Mouse (Mus musculus) neural tube, embryonic 12.5 days (tissue): Measurements from ENCODE around the gene Zyg11a. TPM values are rescaled to one million over a fixed set of nuclear protein-coding genes. Genes with fewer than 3 reads are reported as not detected.
"Not testable (repeated sequence)": the region's sequence is repeated elsewhere in the genome, so short reads cannot be mapped to it uniquely, and the experiment has no call there.

Source experiments
- ATAC-seq: fragments of 200-750 bp; cut with Nextera tagmentation; 2 replicates; pipeline ENCODE4 v1.8.0; 2017; ENCODE audit warnings: low read depth, mild to moderate bottlenecking, moderate TSS enrichment, moderate library complexity; ENCODE audit not compliant: low FRiP score
- H3K27ac ChIP-seq: fragments of 300-500 bp; sonication (generic); 2 replicates; pipeline ENCODE4 v1.5.1; 2016
- H3K27me3 ChIP-seq: fragments of 300-500 bp; sonication (generic); replicated peaks from 2 replicates; pipeline ENCODE4 v1.6.1; 2016; ENCODE audit warnings: mild to moderate bottlenecking
- H3K36me3 ChIP-seq: fragments of 300-500 bp; sonication (generic); 2 replicates; pipeline ENCODE4 v1.6.1; 2016; ENCODE audit warnings: mild to moderate bottlenecking
- H3K4me1 ChIP-seq: fragments of 300-500 bp; sonication (generic); 2 replicates; pipeline ENCODE4 v1.6.1; 2016
- H3K4me2 ChIP-seq: fragments of 300-500 bp; sonication (generic); replicated peaks from 2 replicates; pipeline ENCODE4 v1.6.1; 2016; ENCODE audit warnings: mild to moderate bottlenecking
- H3K4me3 ChIP-seq: fragments of 300-500 bp; sonication (generic); 2 replicates; pipeline ENCODE4 v1.5.1; 2016
- H3K9ac ChIP-seq: fragments of 300-500 bp; sonication (generic); 2 replicates; pipeline ENCODE4 v1.6.1; 2016; ENCODE audit warnings: mild to moderate bottlenecking
- H3K9me3 ChIP-seq: fragments of 300-500 bp; sonication (generic); 2 replicates; pipeline ENCODE4 v1.6.1; 2016; ENCODE audit warnings: mild to moderate bottlenecking
- WGBS: fragments of 180-500 bp; shearing (Covaris S2); methylation state at CpG from one replicate; pipeline ENCODE4 v1.1.7; 2016; 5-methylcytosine and 5-hydroxymethylcytosine counted together
- polyA plus RNA-seq: library from polyadenylated mRNA; unstranded; fragments of >200 nt; fragmentation: Nextera tagmentation; extraction: Ambion mirVana; gene quantifications from 2 replicates; pipeline ENCODE4 v1.2.1, GENCODE M21; 2016

Zyg11a gene
- polyA plus RNA-seq, 1 experiment from 2014 or later = not detected

- Histone ChIP-seq H3K36me3 (no peaks in the 10 kb centered on the region), H3K27ac (no peak overlapping the region), H3K4me3 (no peak overlapping the region), H3K4me1 (no peaks in the 10 kb centered on the region), H3K9me3 (no peaks in the 10 kb centered on the region), H3K4me2 (no peak overlapping the region), H3K27me3 (no peaks in the 10 kb centered on the region), H3K9ac (no peak overlapping the region)
- WGBS = 67% methylated on average over 6 of the region's 6 CpGs
- no peak for ATAC-seq
Measured at GRCm38 (mm10) chr4:108196277-108196855, 21.5 kb downstream of the Zyg11a start.

DNA sequence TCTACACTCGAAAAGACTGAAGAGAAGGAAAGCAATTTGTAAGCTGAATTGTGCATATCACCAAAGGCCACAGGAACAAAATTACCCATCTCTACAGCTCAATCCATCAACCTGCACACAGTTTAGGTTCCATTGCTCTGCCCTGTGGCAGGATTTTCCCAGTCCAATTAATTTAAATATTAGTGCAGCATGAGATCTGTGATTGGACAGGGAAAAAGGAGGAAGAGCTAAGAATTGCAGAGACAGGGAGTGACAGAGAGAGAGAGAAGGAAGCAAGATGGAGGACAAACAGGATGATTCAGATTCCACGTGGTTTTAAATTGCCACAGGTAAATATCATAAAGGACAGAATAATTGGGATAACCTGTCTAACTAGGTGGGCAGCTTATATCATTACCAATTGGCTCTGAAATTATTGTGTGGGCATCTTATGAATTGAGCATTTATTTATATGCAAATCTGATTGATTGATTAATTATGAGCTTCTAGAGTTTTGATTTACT lies 25.0 kb downstream of the Zyg11a start:
- Histone ChIP-seq H3K36me3 (no peaks in the 10 kb centered on the region), H3K4me1 (no peaks in the 10 kb centered on the region), H3K4me3 (no peak overlapping the region), H3K27me3 (no peaks in the 10 kb centered on the region), H3K4me2 (no peak overlapping the region), H3K9me3 (no peaks in the 10 kb centered on the region), H3K27ac (no peak overlapping the region), H3K9ac (no peak overlapping the region)
- no peak for ATAC-seq
- 87% methylated on average over 2 of the region's 2 CpGs for WGBS

DNA sequence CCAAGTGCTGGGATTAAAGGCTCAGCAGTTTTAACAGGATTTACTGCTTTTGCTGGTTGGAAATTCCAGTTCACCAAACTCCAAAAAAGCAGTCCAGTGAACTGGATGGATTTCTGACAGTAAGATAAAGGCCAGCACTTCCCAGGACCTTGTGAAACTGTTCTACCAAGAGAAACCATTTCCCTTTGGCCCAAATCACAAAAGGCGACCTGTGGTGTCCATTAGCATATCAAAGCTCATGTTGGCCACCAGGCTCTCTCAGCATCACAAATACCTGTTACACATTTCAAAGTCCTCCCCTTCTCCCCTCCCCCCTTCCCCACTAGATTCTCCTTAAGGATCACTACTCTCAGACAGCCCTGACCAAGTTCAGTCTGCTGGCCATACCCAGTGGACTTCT lies 35.6 kb downstream of the Zyg11a start:
- no peak overlapping the region for H3K4me2 ChIP-seq
- H3K36me3 ChIP-seq = no peaks in the 10 kb centered on the region
- ATAC-seq = no peak
- no peaks in the 10 kb centered on the region for H3K9me3 ChIP-seq
- H3K4me3 ChIP-seq = no peak overlapping the region
- H3K4me1 ChIP-seq = no peaks in the 10 kb centered on the region
- no peak overlapping the region for H3K9ac ChIP-seq
- no peaks in the 10 kb centered on the region for H3K27me3 ChIP-seq
- no peak overlapping the region for H3K27ac ChIP-seq
- WGBS = 52% methylated on average over 1 of the region's 1 CpGs

DNA sequence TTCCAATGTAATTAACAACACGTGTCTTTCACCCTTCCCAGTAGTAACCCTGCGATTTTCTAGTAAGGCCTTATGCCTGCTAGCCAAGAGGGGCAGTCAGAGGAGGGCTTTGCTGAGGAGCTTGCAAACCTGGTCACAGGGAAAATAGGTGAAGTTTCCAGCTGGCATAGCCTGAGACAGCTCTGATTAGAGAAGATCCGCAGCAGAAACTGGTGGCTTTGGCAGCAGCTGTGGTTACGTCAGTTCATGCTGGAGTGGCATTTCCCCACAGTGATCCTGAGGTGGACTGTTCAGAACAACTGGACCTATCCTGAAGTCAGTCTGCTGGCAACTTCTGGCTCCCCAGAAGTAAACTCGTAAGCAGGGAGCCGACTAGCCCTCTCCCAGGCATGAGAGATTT lies 49.8 kb downstream of the Zyg11a start:
- no peak for ATAC-seq
- H3K36me3 ChIP-seq = no peaks in the 10 kb centered on the region
- no peak overlapping the region for H3K4me3 ChIP-seq
- no peaks in the 10 kb centered on the region for H3K4me1 ChIP-seq
- no peak overlapping the region for H3K4me2 ChIP-seq
- H3K27ac ChIP-seq = no peak overlapping the region
- H3K9ac ChIP-seq = no peak overlapping the region
- H3K27me3 ChIP-seq = peaks cover 7% of the 10 kb centered on the region; the same call in 1 of the 2 replicates
- WGBS = 88% methylated on average over 6 of the region's 6 CpGs
- H3K9me3 ChIP-seq = no peaks in the 10 kb centered on the region

DNA sequence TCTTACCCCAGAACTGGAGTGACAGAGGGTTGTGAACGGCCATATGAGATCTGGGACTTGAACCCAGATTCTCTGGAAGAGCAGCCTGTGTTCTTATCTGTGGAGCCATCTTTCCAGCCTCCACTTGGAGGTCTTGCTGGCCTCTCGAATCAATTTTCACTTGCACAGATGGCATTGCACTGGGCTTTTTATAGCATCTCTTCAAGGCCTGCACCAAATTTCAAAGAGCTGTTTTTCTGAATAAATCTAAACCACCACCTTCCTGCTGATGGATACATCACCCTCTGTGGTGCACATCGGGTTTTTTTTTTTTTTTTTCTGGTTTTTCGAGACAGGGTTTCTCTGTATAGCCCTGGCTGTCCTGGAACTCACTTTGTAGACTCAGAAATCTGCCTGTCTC lies 51.0 kb downstream of the Zyg11a start:
- no peak overlapping the region for H3K4me3 ChIP-seq
- no peaks in the 10 kb centered on the region for H3K9me3 ChIP-seq
- peaks cover 7% of the 10 kb centered on the region; the same call in 1 of the 2 replicates for H3K27me3 ChIP-seq
- no peak overlapping the region for H3K9ac ChIP-seq
- no peaks in the 10 kb centered on the region for H3K36me3 ChIP-seq
- WGBS = 86% methylated on average over 4 of the region's 4 CpGs
- H3K27ac ChIP-seq = no peak overlapping the region
- no peak overlapping the region for H3K4me2 ChIP-seq
- H3K4me1 ChIP-seq = no peaks in the 10 kb centered on the region
- ATAC-seq = no peak

- Histone ChIP-seq H3K27ac (no peak within 1 kb of the TSS), H3K4me1 (no peaks in the 10 kb centered on the region), H3K4me2 (peak within 1 kb of the TSS; percentile 95), H3K9ac (peak within 1 kb of the TSS; percentile 57), H3K4me3 (peak within 1 kb of the TSS; percentile 56), H3K27me3 (peaks cover 7% of the 10 kb centered on the region; the same call in 1 of the 2 replicates), H3K9me3 (no peaks in the 10 kb centered on the region), H3K36me3 (no peaks in the 10 kb centered on the region)
- ATAC-seq = no peak
- 1% methylated on average over 43 of the region's 43 CpGs for WGBS
Measured at GRCm38 (mm10) chr4:108165152-108165895, 52.5 kb downstream of the Zyg11a start, which contains the start of gene Echdc2. Gene Echdc2 (plus strand): TSS chr4:108165437.

DNA sequence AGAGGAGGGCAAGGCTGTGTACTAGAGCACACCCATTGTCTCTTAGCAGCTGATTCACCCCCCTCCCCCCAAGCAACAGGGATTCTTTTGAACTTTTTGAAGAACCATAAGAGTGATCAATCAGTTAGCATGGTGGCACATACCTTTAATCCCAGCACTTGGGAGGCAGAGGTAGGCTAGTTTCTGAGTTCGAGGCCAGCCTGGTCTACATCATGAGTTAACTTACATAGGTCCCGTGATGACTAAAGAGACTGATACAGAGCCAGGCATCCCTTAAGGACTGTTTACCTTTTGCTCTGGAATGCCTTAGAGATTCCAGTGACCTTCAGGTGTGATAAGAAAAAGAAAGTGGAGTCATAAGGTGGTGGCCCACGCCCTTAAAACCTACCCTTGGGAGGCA lies 54.6 kb downstream of the Zyg11a start:
- H3K36me3 ChIP-seq = no peaks in the 10 kb centered on the region
- no peak overlapping the region for H3K9ac ChIP-seq
- H3K4me3 ChIP-seq = no peak overlapping the region
- ATAC-seq = no peak
- 85% methylated on average over 3 of the region's 3 CpGs for WGBS
- H3K27me3 ChIP-seq = peaks cover 7% of the 10 kb centered on the region; the same call in 1 of the 2 replicates
- H3K4me1 ChIP-seq = no peaks in the 10 kb centered on the region
- no peak overlapping the region for H3K4me2 ChIP-seq
- no peaks in the 10 kb centered on the region for H3K9me3 ChIP-seq
- no peak overlapping the region for H3K27ac ChIP-seq

DNA sequence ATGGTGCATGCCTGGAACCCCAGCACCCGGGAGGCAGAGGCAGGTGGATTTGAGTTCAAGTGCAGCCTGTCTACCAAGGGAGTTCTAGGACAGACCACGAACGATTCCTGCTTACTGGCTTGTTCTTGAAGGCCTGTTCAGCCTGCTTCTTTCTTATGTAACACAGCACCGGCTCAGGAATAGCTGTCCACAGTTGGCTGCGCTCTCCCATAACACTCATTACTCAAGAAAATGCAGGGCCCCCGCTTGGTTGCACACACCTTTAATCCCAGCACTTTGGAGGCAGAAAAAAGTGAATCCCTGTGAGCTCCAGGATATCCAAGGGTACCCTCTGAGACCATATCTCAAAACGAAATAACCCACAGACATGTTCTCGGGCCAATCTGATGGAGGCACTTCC lies 55.9 kb downstream of the Zyg11a start:
- H3K27ac ChIP-seq = no peak overlapping the region
- H3K36me3 ChIP-seq = no peaks in the 10 kb centered on the region
- no peaks in the 10 kb centered on the region for H3K4me1 ChIP-seq
- no peak overlapping the region for H3K4me3 ChIP-seq
- H3K4me2 ChIP-seq = no peak overlapping the region
- ATAC-seq = no peak
- H3K9ac ChIP-seq = no peak overlapping the region
- peaks cover 7% of the 10 kb centered on the region; the same call in 1 of the 2 replicates for H3K27me3 ChIP-seq
- H3K9me3 ChIP-seq = no peaks in the 10 kb centered on the region
- WGBS = 93% methylated on average over 8 of the region's 8 CpGs

DNA sequence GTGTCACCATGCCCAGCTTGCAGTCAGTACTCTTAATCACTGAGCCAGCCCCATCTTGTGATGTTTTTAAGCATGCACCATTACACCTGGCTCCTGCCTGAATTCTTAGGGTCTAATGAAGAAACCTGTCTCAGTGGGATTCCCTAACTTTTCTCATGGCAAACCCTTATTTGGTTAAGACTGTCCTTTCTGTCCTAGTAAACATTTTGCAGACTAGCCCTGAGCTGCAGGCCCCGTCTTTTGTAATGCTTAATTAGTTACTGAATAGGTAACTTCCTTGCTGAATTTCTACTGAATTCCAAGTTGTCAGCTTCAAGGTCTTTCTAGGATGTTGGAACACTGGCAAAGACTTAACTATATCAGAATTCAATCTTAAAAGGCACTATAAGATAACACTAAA lies 62.7 kb downstream of the Zyg11a start:
- 82% methylated on average over 1 of the region's 1 CpGs for WGBS
- not testable (repeated sequence) for H3K9me3 ChIP-seq, H3K27me3 ChIP-seq, H3K4me1 ChIP-seq, ATAC-seq, H3K4me2 ChIP-seq, H3K36me3 ChIP-seq, H3K9ac ChIP-seq, H3K4me3 ChIP-seq, H3K27ac ChIP-seq

DNA sequence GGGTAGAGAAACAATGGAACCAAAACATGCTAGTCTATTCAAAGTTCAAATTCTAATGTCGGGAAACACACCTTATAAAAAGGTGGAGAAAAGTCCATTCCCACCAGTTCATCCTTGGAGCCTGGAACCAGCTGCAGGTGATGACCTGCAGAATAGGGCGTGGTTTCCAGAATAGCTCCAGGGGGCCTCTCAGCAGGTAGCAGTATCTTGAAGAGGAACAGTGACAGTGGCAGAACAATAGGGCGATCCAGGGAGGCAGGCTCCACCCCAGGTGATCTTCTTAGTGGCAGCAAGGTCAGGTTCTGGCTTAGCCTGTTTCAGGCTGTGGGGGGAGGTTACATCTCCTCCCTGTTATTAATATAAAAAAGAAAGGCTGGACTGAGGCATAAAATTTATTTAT lies 72.3 kb downstream of the Zyg11a start:
- not testable (repeated sequence) for H3K9ac ChIP-seq, H3K9me3 ChIP-seq, H3K27ac ChIP-seq, H3K27me3 ChIP-seq, ATAC-seq, H3K4me2 ChIP-seq, H3K4me3 ChIP-seq, H3K36me3 ChIP-seq, H3K4me1 ChIP-seq
- 44% methylated on average over 3 of the region's 3 CpGs for WGBS

- no peak within 1 kb of the TSS for H3K4me2 ChIP-seq
- H3K27me3 ChIP-seq = no peaks in the 10 kb centered on the region
- no peak within 1 kb of the TSS for H3K9ac ChIP-seq
- 83% methylated on average over 1 of the region's 1 CpGs for whole genome bisulfite sequencing
- H3K36me3 ChIP-seq = no peaks in the 10 kb centered on the region
- no peak within 1 kb of the TSS for H3K27ac ChIP-seq
- no peak for ATAC-seq
- no peaks in the 10 kb centered on the region for H3K4me1 ChIP-seq
- H3K4me3 ChIP-seq = no peak within 1 kb of the TSS
- H3K9me3 ChIP-seq = no peaks in the 10 kb centered on the region
Measured at GRCm38 (mm10) chr4:108144880-108145279, 73.0 kb downstream of the Zyg11a start, which contains the start of gene Scp2. Gene Scp2 (minus strand): TSS chr4:108144998.

DNA sequence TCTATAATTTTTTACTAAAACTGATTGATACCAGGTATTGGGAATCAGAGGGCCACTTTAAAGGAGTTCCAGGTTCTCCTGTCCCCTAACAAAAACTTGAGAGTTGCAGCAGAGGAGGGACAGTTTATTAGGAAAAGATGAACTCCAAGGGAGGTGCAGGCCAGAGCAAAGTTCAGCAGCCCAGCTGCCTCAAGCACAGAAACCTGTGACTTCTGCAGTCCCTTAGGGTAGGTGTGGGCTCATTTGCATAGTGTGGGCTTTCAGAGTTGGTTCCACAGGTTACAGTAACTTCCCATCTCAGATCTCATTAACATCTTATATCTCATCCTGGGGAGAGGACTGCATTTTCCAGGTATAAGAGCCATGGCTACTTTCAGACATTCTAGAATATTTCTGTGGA lies 74.1 kb downstream of the Zyg11a start:
- no peak for ATAC-seq
- H3K4me2 ChIP-seq = no peak overlapping the region
- H3K4me1 ChIP-seq = no peaks in the 10 kb centered on the region
- no peaks in the 10 kb centered on the region for H3K9me3 ChIP-seq
- H3K9ac ChIP-seq = no peak overlapping the region
- H3K27me3 ChIP-seq = no peaks in the 10 kb centered on the region
- H3K4me3 ChIP-seq = no peak overlapping the region
- H3K27ac ChIP-seq = no peak overlapping the region
- H3K36me3 ChIP-seq = no peaks in the 10 kb centered on the region

DNA sequence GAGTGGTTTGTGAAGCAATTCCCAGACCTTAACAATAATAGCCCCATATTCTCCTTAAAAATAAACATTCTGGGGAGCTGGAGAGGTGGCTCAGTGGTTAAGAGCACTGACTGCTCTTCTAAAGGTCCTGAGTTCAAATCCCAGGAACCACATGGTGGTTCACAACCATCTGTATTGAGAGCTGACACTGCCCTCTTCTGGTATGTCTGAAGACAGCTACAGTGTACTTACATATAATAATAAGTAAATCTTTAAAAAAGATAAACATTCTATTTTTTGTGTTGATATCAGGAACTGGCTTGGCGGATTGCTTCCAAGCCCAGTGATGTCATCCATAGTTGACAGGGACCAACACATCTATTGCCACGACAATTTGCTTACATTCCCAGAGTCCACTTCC lies 74.7 kb downstream of the Zyg11a start:
- H3K9me3 ChIP-seq, H3K9ac ChIP-seq, ATAC-seq, H3K4me3 ChIP-seq, H3K4me2 ChIP-seq, H3K4me1 ChIP-seq, H3K27ac ChIP-seq, H3K27me3 ChIP-seq, H3K36me3 ChIP-seq: not testable (repeated sequence)
- WGBS = 98% methylated on average over 2 of the region's 2 CpGs
